Mouse (Mus musculus): ENCODE measurements around the gene Phlpp2. TPM values are rescaled to one million over a fixed set of nuclear protein-coding genes. Genes with fewer than 3 reads are reported as not detected.
"Not testable (repeated sequence)": the region's sequence is repeated elsewhere in the genome, so short reads cannot be mapped to it uniquely, and the experiment has no call there.

The Phlpp2 gene
- total and polyA plus RNA-seq, 3 experiments: 1.7 to 5.9 TPM; not detected in 1

DNA sequence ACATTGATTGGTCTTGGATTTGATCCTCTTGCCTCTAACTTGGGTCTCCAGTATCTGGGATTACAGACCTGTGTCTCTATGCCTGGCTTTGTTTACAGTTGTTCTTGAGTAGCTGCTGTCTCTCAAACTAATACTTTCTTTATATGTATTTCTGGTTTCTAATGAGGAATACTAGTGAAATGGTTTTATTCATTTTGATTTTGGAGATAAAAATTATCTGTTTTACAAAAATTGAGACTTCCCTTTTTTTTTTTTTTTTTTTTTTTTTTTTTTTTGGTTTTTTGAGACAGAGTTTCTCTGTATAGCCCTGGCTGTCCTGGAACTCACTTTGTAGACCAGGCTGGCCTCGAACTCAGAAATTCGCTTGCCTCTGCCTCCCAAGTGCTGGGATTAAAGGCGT is 5.5 kb downstream of the Phlpp2 start:
- not testable (repeated sequence) for H3K4me3 ChIP-seq (ENCODE audit: control insufficient read depth in 1 of 2, insufficient read depth in 1 of 2, low read depth in 2 of 2, low read length in 2 of 2); H3K27ac ChIP-seq (ENCODE audit: control insufficient read depth, low read depth, low read length); H3K9ac ChIP-seq (ENCODE audit: control insufficient read depth, low read depth, low read length, poor library complexity, severe bottlenecking); DNase-seq (ENCODE audit: low read depth, low spot score); H3K79me2 ChIP-seq (ENCODE audit: control insufficient read depth, insufficient read depth, low read length, poor library complexity); H3K27me3 ChIP-seq (ENCODE audit: control insufficient read depth in 1 of 2, insufficient read depth in 2 of 2, low read length in 2 of 2); H3K9me3 ChIP-seq (replicated peaks; ENCODE audit: insufficient read depth, low read length)
- TF ChIP-seq ZNF384 (IDR thresholded peaks at IDR 0.05; ENCODE audit: low read depth, low read length) (peak; percentile 90), GATA1 (IDR thresholded peaks at IDR 0.05; ENCODE audit: low read depth, low read length) (peak; percentile 22; the same call in 1 of the 2 replicates), EP300 (IDR thresholded peaks at IDR 0.05; ENCODE audit: low read depth in 1 of 2, low read length in 2 of 2) (0 out of 4 replicates have a peak, but pooled peaks of 1 of the 2 experiments have one; percentile 8)
- Histone ChIP-seq H3K4me1 (ENCODE audit: control insufficient read depth in 1 of 2, insufficient read depth in 2 of 2, low read length in 2 of 2) (peaks cover 10 to 14% of the 10 kb centered on the region in 2 experiments), H3K36me3 (ENCODE audit: control insufficient read depth in 1 of 2, insufficient read depth in 2 of 2, low read length in 2 of 2) (peaks cover 0 to 18% of the 10 kb centered on the region in 2 experiments; a peak in 2 of 4 replicates)

DNA sequence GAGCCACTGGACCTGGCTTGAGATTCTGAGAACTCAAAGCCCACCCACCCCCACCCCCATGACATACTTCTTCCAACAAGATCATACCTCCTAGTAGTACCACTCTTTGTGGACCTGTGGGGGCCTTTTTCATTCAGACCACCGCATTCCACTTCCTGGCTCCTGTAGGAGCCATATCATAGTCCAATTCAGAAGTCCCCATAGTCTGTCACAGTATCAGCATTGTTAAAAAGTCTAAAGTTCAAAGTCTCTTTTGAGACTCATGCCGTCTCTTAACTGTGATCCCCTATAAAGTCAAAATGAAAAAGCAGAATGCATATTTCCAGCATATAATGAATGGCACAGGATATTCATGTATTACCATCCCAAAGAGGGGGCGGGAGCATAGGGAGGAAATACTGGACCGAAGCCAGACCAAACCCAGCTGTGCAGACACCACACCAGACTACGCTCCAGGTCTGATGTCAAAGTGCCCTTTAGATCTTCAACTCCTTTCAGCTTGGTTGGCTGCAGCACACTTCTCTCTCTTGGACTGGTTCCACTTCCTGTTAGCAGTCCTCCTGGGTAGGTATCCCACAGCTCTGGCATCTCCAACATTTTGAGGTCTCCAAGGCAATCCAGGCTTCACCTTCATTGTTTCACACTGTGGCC is 11.8 kb downstream of the Phlpp2 start:
- TF ChIP-seq UBTF (IDR thresholded peaks at IDR 0.05; ENCODE audit: borderline replicate concordance, insufficient read depth, low read depth, low read length) (no peak), RCOR1 (IDR thresholded peaks at IDR 0.05; ENCODE audit: low read depth, low read length) (no peak), SIN3A (IDR thresholded peaks at IDR 0.05; ENCODE audit: low read length) (no peak), MXI1 (IDR thresholded peaks at IDR 0.05; ENCODE audit: low read depth, low read length) (no peak), NRF1 (IDR thresholded peaks at IDR 0.05; ENCODE audit: insufficient read depth, low read depth, low read length, poor library complexity, severe bottlenecking) (no peak), MAX (IDR thresholded peaks at IDR 0.05; ENCODE audit: low read length) (no peak), E2F4 (IDR thresholded peaks at IDR 0.05; ENCODE audit: borderline replicate concordance, low read depth, low read length) (no peak), MAZ (IDR thresholded peaks at IDR 0.05; ENCODE audit: low read depth, low read length) (no peak), MAFK (IDR thresholded peaks at IDR 0.05; ENCODE audit: borderline replicate concordance, low read depth, low read length) (no peak), TAL1 (IDR thresholded peaks at IDR 0.05; ENCODE audit: low read length) (no peak), USF2 (IDR thresholded peaks at IDR 0.05; ENCODE audit: borderline replicate concordance in 1 of 2, insufficient read depth in 1 of 2, low read depth in 1 of 2, low read length in 2 of 2) (no peak), SMC3 (IDR thresholded peaks at IDR 0.05; ENCODE audit: low read depth, low read length) (no peak), POLR2AphosphoS2 (IDR thresholded peaks at IDR 0.05; ENCODE audit: low read length) (no peak), ZC3H11A (IDR thresholded peaks at IDR 0.05; ENCODE audit: low read depth, low read length) (no peak), ZNF384 (IDR thresholded peaks at IDR 0.05; ENCODE audit: low read depth, low read length) (no peak), BHLHE40 (IDR thresholded peaks at IDR 0.05; ENCODE audit: borderline replicate concordance, low read depth, low read length) (no peak), ZMIZ1 (IDR thresholded peaks at IDR 0.05; ENCODE audit: low read depth, low read length) (no peak)
- Histone ChIP-seq H3K9me3 (replicated peaks; ENCODE audit: insufficient read depth, low read length) (no peaks in the 10 kb centered on the region), H3K36me3 (ENCODE audit: control insufficient read depth in 1 of 2, insufficient read depth in 2 of 2, low read length in 2 of 2) (no peaks in the 10 kb centered on the region), H3K9ac (ENCODE audit: control insufficient read depth, low read depth, low read length, poor library complexity, severe bottlenecking) (no peak overlapping the region), H3K4me3 (ENCODE audit: control insufficient read depth in 1 of 2, insufficient read depth in 1 of 2, low read depth in 2 of 2, low read length in 2 of 2) (no peak overlapping the region), H3K27me3 (ENCODE audit: control insufficient read depth in 1 of 2, insufficient read depth in 2 of 2, low read length in 2 of 2) (no peaks in the 10 kb centered on the region), H3K79me2 (ENCODE audit: control insufficient read depth, insufficient read depth, low read length, poor library complexity) (no peaks in the 10 kb centered on the region), H3K4me1 (ENCODE audit: control insufficient read depth in 1 of 2, insufficient read depth in 2 of 2, low read length in 2 of 2) (no peaks in the 10 kb centered on the region), H3K27ac (ENCODE audit: control insufficient read depth, low read depth, low read length) (no peak overlapping the region)
- no peak for DNase-seq (ENCODE audit: low read depth, low spot score)
